Mouse (Mus musculus) G1E (cell line): ENCODE measurements around the gene Vgf.

Experiments used
- CTCF ChIP-seq: IDR thresholded peaks from 2 replicates; pipeline ENCODE4 v1.5.1; 2012; ENCODE audit warnings: low read depth, low read length, inconsistent platforms, mixed read lengths
- GATA1 ChIP-seq: IDR thresholded peaks from 2 replicates; pipeline ENCODE4 v1.6.1; 2012; ENCODE audit warnings: borderline replicate concordance, low read length, inconsistent platforms, mixed read lengths
- GATA2 ChIP-seq: IDR thresholded peaks from 2 replicates; pipeline ENCODE4 v1.6.1; 2012; ENCODE audit warnings: low read depth, low read length, inconsistent platforms, borderline replicate concordance
- POLR2AphosphoS5 ChIP-seq: IDR thresholded peaks from 2 replicates; pipeline ENCODE4 v1.6.1; 2012; ENCODE audit warnings: low read depth, low read length, inconsistent platforms; ENCODE audit not compliant: insufficient replicate concordance
- TAL1 ChIP-seq: conservative IDR thresholded peaks from 2 replicates; pipeline ENCODE4 v1.6.1; 2012; ENCODE audit warnings: low read depth, low read length, inconsistent platforms, mixed read lengths

DNA sequence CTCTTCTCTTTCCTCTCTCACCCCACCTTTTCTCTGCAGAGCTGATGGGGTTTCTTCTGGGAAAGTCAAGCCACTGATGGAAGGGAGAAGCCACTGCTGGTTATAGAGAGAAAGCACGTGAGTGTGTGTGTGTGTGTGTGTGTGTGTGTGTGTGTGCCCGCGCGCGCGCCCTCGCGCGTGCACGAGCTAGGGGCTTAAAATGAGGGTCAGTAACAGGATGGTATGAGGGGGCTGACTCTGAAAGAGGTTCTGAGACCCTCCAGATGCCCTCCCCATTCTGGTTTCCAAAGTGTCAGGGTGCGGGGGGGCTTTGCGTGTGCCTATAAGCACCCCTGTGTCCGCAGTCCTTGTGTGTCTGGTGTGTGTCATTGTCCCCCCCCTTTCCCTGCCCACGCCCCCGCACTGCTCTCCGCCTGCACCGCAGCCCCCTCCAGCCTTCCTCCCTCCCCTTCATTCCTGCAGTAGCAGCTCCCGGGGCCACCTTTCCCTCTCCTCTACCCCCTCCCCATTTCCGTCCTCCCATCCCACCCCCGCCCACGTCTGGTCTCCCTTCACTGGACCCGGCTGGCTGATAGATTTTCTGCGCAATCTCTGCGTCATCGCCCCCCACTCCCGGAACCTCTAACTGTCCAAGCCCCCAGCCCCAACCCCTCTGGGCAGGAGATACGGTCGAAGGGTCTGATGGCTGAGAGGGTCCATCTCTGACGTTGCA, 2.5 kb downstream of the Vgf start:
- TF ChIP-seq CTCF (no peak), POLR2AphosphoS5 (no peak), TAL1 (no peak), GATA1 (no peak), GATA2 (no peak)
